Mouse (Mus musculus): ENCODE results near the gene Gtpbp3. TPM values are rescaled to one million over a fixed set of nuclear protein-coding genes. Genes with fewer than 3 reads are reported as not detected.

Gene Gtpbp3
- total and polyA plus RNA-seq, 2 experiments from 2014 or later, result 12.1 to 58.5 TPM

DNA sequence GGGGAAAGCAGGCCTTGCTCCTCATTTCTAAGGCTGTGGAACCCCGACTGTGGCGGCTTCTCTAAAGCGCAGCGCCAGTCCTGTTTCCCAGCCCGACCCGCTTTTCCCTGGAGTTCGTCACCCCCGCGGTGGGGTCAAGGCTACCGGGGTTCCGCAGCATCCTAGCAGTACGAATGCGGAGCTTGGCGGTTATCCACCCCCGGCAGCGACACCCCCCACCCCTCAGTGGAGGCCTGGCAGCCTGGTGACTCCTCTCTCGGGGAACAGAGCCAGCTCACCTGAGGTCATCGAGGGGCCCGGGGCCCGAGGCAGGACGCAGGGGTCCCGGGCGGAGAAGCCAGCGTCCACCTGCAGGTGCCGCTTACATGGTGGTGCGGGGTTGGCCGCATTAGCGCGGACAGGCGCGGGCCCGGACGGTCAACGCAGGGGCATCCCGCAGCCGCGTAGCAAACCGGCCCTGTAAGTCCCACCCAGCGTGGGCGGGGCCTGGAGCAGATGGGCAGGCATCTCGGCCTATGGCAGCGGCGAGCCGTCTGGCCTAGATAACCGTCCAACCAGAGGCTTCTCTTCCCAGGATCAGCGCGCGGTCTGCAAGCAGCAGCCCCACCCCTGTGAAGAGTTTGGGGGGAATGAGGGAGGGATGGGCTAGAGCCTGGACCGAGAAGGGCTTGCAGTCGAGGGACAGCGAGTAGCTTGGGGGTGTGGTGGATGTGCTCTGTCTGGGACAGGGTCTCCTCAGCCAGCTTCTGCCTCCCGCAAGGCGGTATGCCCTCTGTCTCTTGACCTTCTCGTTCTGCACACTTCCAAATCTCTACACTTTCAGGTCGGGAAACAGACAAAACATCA is 24.5 kb upstream of the Gtpbp3 start, which contains the start of gene Abhd8:
Gene Abhd8 (minus strand): TSS at position 468 of the 846 bp plus-strand sequence.
- H3K4me1 ChIP-seq (ENCODE audit: insufficient read depth, low read length), result peaks cover 10% of the 10 kb centered on the region; the same call in 1 of the 2 replicates
- WGBS, result under 1% methylated on average over 55 of the region's 55 CpGs

GRCm38 (mm10) chr8:71464513-71465500 is 23.1 kb upstream of the Gtpbp3 start, which contains the start of gene Mrpl34:
TSS of gene Mrpl34 (plus strand) at chr8:71464959.
- Histone ChIP-seq H3K27me3 (ENCODE audit: insufficient read depth, low read length) (no peaks in the 10 kb centered on the region), H3K4me2 (ENCODE audit: low read depth, low read length) (peak within 1 kb of the TSS; percentile 61), H3K4me1 (ENCODE audit: insufficient read depth, low read length) (peaks cover 10% of the 10 kb centered on the region; the same call in 1 of the 2 replicates), H3K9me3 (ENCODE audit: low read length) (no peaks in the 10 kb centered on the region), H3K27ac (peak within 1 kb of the TSS; percentile 92), H3K4me3 (ENCODE audit: low read length) (peak within 1 kb of the TSS; percentile 88), H3K9ac (replicated peaks; ENCODE audit: low read length) (peak within 1 kb of the TSS; percentile 89), H3K36me3 (ENCODE audit: insufficient read depth, low read length) (peaks cover 9% of the 10 kb centered on the region)
- TF ChIP-seq CTCF (IDR thresholded peaks at IDR 0.05; ENCODE audit: low read depth), result peak; percentile 99
- ATAC-seq (peak; percentile 85), DNase-seq (ENCODE audit: low spot score) (peak; percentile 100)
- under 1% methylated on average over 59 of the region's 59 CpGs for WGBS

More for the DNA sequence above, 24.5 kb upstream of the Gtpbp3 start, which contains the start of gene Abhd8:
- Histone ChIP-seq H3K4me2 (ENCODE audit: low read depth, low read length) (peak within 1 kb of the TSS; percentile 61), H3K9me3 (ENCODE audit: low read length) (no peaks in the 10 kb centered on the region), H3K9ac (replicated peaks; ENCODE audit: low read length) (peak within 1 kb of the TSS; percentile 89), H3K27me3 (ENCODE audit: insufficient read depth, low read length) (no peaks in the 10 kb centered on the region), H3K4me3 (ENCODE audit: low read length) (peak within 1 kb of the TSS; percentile 88), H3K36me3 (ENCODE audit: insufficient read depth, low read length) (peaks cover 18% of the 10 kb centered on the region), H3K27ac (peak within 1 kb of the TSS; percentile 92)
- no peak for TF ChIP-seq CTCF (IDR thresholded peaks at IDR 0.05; ENCODE audit: low read depth)
- peak; percentile 82 for ATAC-seq
- peak; percentile 97 for DNase-seq (ENCODE audit: low spot score)

GRCm38 (mm10) chr8:71465733-71466132 is 22.2 kb upstream of the Gtpbp3 start:
- no peak for ATAC-seq
- Histone ChIP-seq H3K36me3 (ENCODE audit: insufficient read depth, low read length) (peaks cover 6% of the 10 kb centered on the region), H3K27me3 (ENCODE audit: insufficient read depth, low read length) (no peaks in the 10 kb centered on the region), H3K9me3 (ENCODE audit: low read length) (no peaks in the 10 kb centered on the region), H3K4me3 (ENCODE audit: low read length) (peak overlapping the region; percentile 88), H3K4me1 (ENCODE audit: insufficient read depth, low read length) (peaks cover 10% of the 10 kb centered on the region; the same call in 1 of the 2 replicates), H3K27ac (no peak overlapping the region), H3K9ac (replicated peaks; ENCODE audit: low read length) (no peak overlapping the region), H3K4me2 (ENCODE audit: low read depth, low read length) (peak overlapping the region; percentile 61)
- no peak for DNase-seq (ENCODE audit: low spot score)
- no peak for TF ChIP-seq CTCF (IDR thresholded peaks at IDR 0.05; ENCODE audit: low read depth)
- 86% methylated on average over 8 of the region's 8 CpGs for WGBS

GRCm38 (mm10) chr8:71466198-71466597 is 21.7 kb upstream of the Gtpbp3 start:
- ATAC-seq (no peak), DNase-seq (ENCODE audit: low spot score) (no peak)
- no peak overlapping the region for H3K4me2 ChIP-seq (ENCODE audit: low read depth, low read length)
- H3K9ac ChIP-seq (replicated peaks; ENCODE audit: low read length), result no peak overlapping the region
- no peak overlapping the region for H3K27ac ChIP-seq
- TF ChIP-seq CTCF (IDR thresholded peaks at IDR 0.05; ENCODE audit: low read depth), result no peak
- H3K4me3 ChIP-seq (ENCODE audit: low read length), result no peak overlapping the region
- H3K36me3 ChIP-seq (ENCODE audit: insufficient read depth, low read length), result peaks cover 2% of the 10 kb centered on the region; the same call in 1 of the 2 replicates
- peaks cover 10% of the 10 kb centered on the region; the same call in 1 of the 2 replicates for H3K4me1 ChIP-seq (ENCODE audit: insufficient read depth, low read length)
- no peaks in the 10 kb centered on the region for H3K27me3 ChIP-seq (ENCODE audit: insufficient read depth, low read length)
- WGBS, result 95% methylated on average over 5 of the region's 5 CpGs
- H3K9me3 ChIP-seq (ENCODE audit: low read length), result no peaks in the 10 kb centered on the region

DNA sequence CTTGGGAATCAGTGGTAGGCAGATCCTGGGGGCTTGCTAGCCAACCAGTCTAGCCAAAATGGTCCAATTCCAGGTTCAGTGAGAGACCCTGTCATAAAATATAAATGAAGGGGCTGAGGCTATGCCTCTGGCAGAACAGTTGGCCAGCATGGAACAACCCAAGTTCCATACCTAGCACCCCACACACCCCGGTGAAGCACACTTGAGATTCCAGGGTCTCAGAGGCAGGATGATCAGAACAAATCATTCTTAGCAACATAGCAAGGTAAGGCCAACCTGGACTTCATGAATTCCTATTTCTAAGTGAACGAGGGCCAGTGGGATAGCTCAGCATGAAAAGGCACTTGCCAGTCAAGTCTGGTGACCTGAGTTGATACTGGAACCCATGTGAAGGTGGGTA is 20.7 kb upstream of the Gtpbp3 start:
- Histone ChIP-seq H3K4me2 (ENCODE audit: low read depth, low read length) (no peak overlapping the region), H3K4me1 (ENCODE audit: insufficient read depth, low read length) (peaks cover 6% of the 10 kb centered on the region; the same call in 1 of the 2 replicates), H3K27ac (no peak overlapping the region), H3K9me3 (ENCODE audit: low read length) (no peaks in the 10 kb centered on the region), H3K36me3 (ENCODE audit: insufficient read depth, low read length) (0 out of 2 replicates have a peak, but pooled peaks cover 6% of the 10 kb centered on the region), H3K4me3 (ENCODE audit: low read length) (no peak overlapping the region), H3K9ac (replicated peaks; ENCODE audit: low read length) (no peak overlapping the region), H3K27me3 (ENCODE audit: insufficient read depth, low read length) (no peaks in the 10 kb centered on the region)
- TF ChIP-seq CTCF (IDR thresholded peaks at IDR 0.05; ENCODE audit: low read depth), result no peak
- no peak for ATAC-seq
- WGBS, result 89% methylated on average over 2 of the region's 2 CpGs
- no peak for DNase-seq (ENCODE audit: low spot score)

DNA sequence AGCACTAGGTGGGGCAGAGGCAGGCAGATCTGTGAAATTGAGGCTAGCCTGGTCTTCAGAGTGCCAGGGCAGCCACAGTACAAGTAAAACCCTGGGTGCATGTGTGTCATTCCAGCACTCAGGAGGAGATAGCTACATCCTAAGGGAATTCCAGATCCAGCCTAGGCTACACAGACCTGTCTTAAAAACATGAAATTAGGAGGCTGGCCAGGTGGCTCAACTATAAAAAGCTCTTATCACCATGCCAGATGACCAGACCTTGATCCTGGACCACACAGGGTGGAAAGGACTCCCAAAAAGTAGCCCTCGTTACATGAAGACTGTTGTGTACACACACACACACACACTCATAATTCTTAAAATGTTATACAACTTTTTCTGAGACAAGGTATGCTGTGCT is 19.9 kb upstream of the Gtpbp3 start:
- Histone ChIP-seq H3K36me3 (ENCODE audit: insufficient read depth, low read length) (peaks cover 14% of the 10 kb centered on the region; the same call in 1 of the 2 replicates), H3K4me3 (ENCODE audit: low read length) (no peak overlapping the region), H3K4me2 (ENCODE audit: low read depth, low read length) (no peak overlapping the region), H3K9ac (replicated peaks; ENCODE audit: low read length) (no peak overlapping the region), H3K27me3 (ENCODE audit: insufficient read depth, low read length) (no peaks in the 10 kb centered on the region), H3K27ac (no peak overlapping the region), H3K9me3 (ENCODE audit: low read length) (no peaks in the 10 kb centered on the region), H3K4me1 (ENCODE audit: insufficient read depth, low read length) (peaks cover 6% of the 10 kb centered on the region; the same call in 1 of the 2 replicates)
- no peak for DNase-seq (ENCODE audit: low spot score)
- 97% methylated on average over 1 of the region's 1 CpGs for WGBS
- no peak for TF ChIP-seq CTCF (IDR thresholded peaks at IDR 0.05; ENCODE audit: low read depth)
- no peak for ATAC-seq
